Mouse (Mus musculus): ENCODE data around the gene Dop1a.
A peak's percentile ranks its signal among the peaks of the same experiment; 100 is the strongest.
"Not testable (repeated sequence)": the region's sequence is repeated elsewhere in the genome, so short reads cannot be mapped to it uniquely, and the experiment has no call there.

The Dop1a gene

DNA sequence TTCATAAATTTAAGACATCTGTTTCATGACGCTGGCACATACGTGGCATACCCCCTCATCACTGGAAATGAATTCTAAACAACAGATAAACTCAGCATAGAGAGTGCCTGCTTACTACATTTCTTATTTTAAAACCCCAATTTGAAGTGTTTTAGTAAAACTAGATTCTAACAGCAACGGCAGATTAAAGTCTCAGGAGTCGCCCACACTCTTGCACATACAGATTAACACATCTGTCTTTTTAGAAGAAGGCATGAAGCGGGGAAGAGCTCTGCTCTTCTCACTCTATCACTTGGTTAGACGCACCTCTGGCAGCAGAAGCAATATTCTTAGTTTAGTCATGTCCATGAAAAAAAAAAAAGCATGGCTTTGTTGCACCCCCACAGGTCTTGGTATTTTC, 108.2 kb downstream of the Dop1a start:
- DNase-seq (ENCODE audit: extremely low spot score): no peak

DNA sequence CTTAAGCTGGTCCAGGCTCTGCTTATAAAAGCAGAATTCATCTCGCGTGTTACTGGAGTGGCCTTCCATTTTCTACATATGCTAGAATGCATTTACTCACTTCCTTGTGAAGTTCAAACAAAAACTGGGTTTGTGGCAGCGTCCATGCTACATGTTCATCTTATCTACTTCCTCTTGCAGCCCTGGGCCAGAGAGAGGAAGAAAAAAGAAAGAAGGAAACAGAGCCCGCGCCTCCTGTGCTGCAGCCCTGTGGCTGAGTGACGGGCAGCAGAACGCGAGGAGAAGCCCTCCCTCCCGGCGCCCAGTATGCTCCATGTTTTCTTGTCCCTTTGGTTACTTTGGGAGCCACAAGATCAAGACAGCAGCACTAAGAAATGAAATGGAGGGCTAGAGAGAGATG, 112.7 kb downstream of the Dop1a start:
- no peak for DNase-seq (ENCODE audit: extremely low spot score)

DNA sequence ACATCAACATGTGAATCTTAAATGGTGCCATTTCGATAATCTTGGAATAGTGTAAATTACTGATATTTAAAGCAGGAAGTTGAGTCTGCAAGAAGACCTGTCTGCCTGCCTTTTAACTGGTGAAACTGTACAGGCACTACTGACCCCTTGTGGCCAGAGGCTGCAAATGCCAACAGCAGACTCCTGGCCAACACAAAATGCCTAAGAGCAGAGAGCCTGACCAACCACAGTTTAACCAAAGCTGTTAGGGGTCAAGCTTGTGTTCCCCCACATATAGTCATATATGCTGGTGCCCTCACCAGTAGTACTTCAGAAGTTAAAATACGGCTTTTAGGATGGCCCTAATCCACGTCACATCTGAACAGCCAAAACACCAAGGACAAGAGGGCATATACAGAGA, 116.8 kb downstream of the Dop1a start:
- peak; percentile 67 for DNase-seq (ENCODE audit: extremely low spot score)

DNA sequence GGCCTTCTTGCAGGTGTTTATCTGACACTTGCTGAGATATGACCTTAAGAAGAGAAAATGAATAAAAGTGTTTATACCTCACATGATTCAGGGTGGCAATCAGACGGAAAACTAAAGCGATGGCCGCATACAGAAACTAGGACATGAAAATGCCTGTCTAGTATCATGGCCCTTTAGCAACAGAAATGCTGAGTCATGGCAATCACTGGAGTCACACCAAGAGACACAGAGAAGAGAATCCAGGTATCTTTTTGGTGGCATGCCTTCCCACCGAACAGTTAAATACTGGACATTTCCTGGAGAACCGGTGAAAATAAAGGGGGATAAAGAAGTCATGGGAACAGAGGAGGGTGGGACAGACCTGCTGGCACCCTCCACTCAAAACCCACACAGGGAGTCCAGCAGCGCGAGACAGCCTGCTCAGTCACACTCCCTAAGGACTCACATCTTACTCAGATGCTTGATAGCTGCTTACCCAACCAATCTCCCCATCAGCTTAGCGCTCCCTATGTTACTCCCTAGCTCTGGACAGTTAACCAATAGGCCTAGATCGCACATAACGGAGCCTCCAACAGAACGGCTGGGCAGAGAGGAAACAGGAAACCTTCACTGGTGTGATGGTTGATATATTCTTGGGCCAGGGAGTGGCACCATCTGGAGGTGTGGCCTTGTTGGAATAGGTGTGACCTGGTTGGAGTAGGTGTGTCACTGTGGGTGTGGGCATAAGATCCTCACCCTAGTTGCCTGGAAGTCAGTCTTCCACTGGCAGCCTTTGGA, 120.3 kb downstream of the Dop1a start:
- DNase-seq (ENCODE audit: extremely low spot score): no peak

DNA sequence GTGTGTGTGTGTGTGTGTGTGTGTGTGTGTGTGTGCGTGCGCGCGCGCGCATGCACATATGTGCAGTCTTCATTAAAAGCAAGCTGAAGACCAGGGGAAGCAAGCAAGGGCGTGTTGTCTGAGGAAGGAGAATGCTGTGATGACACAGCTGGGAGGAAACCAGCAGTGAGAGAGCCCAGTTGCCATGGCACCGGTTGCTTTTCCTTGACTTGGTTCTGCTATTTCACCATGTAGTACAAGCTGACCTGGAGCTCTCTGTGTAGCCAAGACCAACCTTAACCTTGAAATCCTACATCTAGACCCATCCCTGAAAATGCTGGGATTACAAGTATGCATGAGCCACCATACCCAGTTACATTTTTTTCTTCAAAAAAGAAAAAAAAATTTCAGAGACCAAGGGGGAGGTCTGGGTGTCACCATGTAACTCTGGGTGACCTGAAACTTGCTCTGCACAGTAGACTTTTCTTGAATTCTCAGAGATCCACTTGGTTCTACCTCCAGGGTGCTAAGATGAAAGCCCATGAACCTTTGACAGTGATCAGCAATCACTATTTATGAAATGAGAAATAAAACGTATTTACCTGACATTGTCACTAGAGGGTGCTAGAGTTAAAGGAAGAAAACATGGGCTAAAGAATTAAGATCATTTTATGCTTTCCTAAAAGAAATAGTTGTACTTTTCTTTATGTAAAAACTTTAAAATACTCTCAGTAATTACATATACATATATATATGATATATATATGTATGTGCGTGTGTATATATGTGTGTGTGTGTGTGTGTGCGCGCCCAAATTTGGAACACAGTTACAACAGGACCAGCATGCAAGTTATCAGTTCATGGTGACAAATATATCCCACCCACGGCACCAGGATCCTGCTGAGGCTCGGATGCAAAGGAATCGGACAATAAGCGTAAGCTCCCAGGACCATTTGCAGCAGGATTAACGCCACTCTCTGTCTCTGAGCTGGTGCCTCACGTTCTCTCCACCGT, 126.0 kb downstream of the Dop1a start:
- no peak for DNase-seq (ENCODE audit: extremely low spot score)

DNA sequence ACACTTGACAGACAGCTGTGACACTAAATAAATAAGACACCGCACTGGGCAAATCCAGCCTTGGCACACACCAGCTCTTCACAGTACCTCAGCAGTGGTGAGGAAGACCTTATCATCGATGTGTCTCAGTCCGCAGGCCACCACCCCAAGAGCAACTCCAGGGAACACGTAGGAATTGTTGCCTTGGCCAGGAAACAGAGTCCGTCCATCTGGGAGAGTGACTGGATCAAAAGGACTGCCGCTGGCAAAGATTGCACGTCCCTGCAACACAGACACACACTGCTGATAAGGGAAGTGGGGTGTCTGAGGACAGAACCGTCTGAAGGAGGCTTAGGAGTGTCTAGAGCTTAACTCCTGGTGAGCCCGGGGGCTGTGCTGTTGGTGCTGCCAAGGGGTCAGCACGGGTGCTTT, 127.4 kb downstream of the Dop1a start:
- not testable (repeated sequence) for DNase-seq (ENCODE audit: extremely low spot score)

DNA sequence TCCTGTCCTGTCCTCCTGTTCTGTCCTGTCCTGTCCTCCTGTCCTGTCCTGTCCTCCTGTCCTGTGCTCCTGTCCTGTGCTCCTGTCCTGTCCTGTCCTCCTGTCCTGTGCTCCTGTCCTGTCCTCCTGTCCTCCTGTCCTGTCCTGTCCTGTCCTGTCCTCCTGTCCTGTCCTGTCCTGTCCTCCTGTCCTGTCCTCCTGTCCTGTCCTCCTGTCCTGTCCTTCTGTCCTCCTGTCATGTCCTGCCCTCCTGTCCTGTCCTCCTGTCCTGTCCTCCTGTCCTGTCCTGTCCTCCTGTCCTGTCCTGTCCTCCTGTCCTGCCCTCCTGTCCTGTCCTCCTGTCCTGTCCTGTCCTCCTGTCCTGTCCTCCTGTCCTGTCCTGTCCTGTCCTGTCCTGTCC, 130.0 kb downstream of the Dop1a start:
- DNase-seq (ENCODE audit: extremely low spot score): not testable (repeated sequence)

DNA sequence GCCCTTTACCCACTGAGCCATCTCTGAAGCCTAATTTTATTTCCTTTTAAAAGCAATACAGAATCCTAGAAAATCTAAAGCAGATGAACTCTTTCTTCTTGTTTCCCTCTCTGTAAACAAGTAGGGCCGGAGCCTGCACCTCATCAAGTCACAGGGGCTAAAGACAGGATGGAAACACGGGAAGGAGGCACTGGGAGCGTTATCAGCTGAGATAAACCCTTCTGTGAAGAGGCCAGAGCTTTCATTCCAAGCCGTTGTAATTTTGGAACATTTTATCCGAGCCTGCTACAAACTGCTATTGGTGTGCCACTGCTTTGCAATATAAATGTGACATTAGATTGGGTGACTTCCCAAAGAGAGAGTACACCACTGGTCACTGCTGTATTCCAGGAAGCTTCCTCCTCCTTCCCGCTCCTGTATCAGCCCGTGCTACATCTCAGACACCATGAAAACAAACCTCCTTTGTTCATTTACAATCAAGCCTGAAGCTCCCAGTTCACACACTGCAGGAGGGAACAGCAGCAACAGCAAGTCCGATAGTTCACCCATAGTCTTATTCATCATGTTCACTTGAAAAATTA, 132.9 kb downstream of the Dop1a start:
- DNase-seq (ENCODE audit: extremely low spot score): no peak

Data from embryo, embryonic 9.5 days (tissue).